Mouse (Mus musculus) heart, postnatal 0 days (tissue): ENCODE results near the gene Kif3c.

Experiments
- CTCF ChIP-seq: IDR thresholded peaks from 2 replicates; pipeline ENCODE4 v1.5.1; 2016; ENCODE audit warnings: antibody characterized with exemption, control low read depth, low read depth
- EP300 ChIP-seq: IDR thresholded peaks from 2 replicates; pipeline ENCODE4 v1.6.1; 2016; ENCODE audit warnings: antibody characterized with exemption, low read depth

GRCm38 (mm10) chr12:3420519-3420918 is 55.6 kb downstream of the Kif3c start:
- TF ChIP-seq CTCF = no peak
- no peak for TF ChIP-seq EP300
